Mouse (Mus musculus) myocyte (in vitro differentiated cells): ENCODE data around the gene Plxnb1.

Source experiments
- CEBPB ChIP-seq: IDR thresholded peaks from 2 replicates; pipeline ENCODE4 v1.6.1; 2011; ENCODE audit warnings: mild to moderate bottlenecking, moderate library complexity; ENCODE audit not compliant: poor library complexity, insufficient read depth, severe bottlenecking
- E2F4 ChIP-seq: IDR thresholded peaks from one replicate; pipeline ENCODE4 v1.6.1; 2011; ENCODE audit warnings: mild to moderate bottlenecking, control low read depth, moderate library complexity; ENCODE audit not compliant: insufficient read depth
- MAX ChIP-seq: IDR thresholded peaks from one replicate; pipeline ENCODE4 v1.6.1; 2011; ENCODE audit warnings: low read depth, mild to moderate bottlenecking, control low read depth
- MYOD1 ChIP-seq, 3 experiments: IDR thresholded peaks; one replicate each; pipeline ENCODE4 v1.6.1; 2011; ENCODE audit warnings: control low read depth in 2 of 3, low read depth in 2 of 3, mild to moderate bottlenecking in 2 of 3, moderate library complexity in 1 of 3; ENCODE audit not compliant: insufficient read length in 2 of 3, control insufficient read depth in 1 of 3
- MYOG ChIP-seq, 3 experiments: IDR thresholded peaks; one replicate each; pipeline ENCODE4 v1.6.1; 2011; ENCODE audit warnings: control low read depth in 2 of 3, low read depth in 2 of 3, mild to moderate bottlenecking in 2 of 3; ENCODE audit not compliant: insufficient read length in 2 of 3, control insufficient read depth in 1 of 3, insufficient read depth in 1 of 3
- POLR2A ChIP-seq: IDR thresholded peaks from one replicate; pipeline ENCODE4 v1.6.1; 2011; ENCODE audit warnings: low read depth, mild to moderate bottlenecking, control low read depth, moderate library complexity; ENCODE audit not compliant: insufficient read length
- POLR2AphosphoS2 ChIP-seq: IDR thresholded peaks from one replicate; pipeline ENCODE4 v1.6.1; 2011; ENCODE audit warnings: low read depth, control low read depth; ENCODE audit not compliant: insufficient read length
- REST ChIP-seq: IDR thresholded peaks from one replicate; pipeline ENCODE4 v1.6.1; 2011; ENCODE audit warnings: mild to moderate bottlenecking, control low read depth, moderate library complexity; ENCODE audit not compliant: insufficient read depth, insufficient read length
- SRF ChIP-seq: IDR thresholded peaks from one replicate; pipeline ENCODE4 v1.6.1; 2011; ENCODE audit warnings: low read depth; ENCODE audit not compliant: control insufficient read depth, insufficient read length
- TCF12 ChIP-seq: IDR thresholded peaks from one replicate; pipeline ENCODE4 v1.6.1; 2011; ENCODE audit warnings: mild to moderate bottlenecking, control low read depth; ENCODE audit not compliant: poor library complexity, insufficient read depth, severe bottlenecking
- TCF3 ChIP-seq: IDR thresholded peaks from one replicate; pipeline ENCODE4 v1.6.1; 2011; ENCODE audit warnings: low read depth, control low read depth; ENCODE audit not compliant: insufficient read length
- USF1 ChIP-seq: IDR thresholded peaks from one replicate; pipeline ENCODE4 v1.6.1; 2011; ENCODE audit warnings: low read depth, mild to moderate bottlenecking, control low read depth, moderate library complexity

DNA sequence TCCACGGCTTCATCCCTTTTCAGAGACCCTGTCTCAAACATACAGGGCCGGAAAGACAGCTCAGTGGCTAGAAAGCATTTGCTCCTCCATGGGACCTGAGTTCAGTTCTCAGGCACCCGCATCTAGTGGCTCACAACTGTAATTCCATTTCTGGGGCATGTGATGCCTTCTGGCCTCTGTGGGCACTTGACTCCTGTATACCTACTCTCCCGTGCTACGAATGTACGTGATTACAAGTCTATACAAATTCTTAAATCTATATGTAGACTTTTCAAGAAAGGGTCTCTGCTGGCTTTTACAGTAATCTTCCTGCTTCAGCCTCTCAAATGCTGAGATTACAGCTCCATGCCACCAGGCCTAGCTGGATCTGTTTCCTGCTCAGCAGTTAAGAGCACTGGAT, 25.8 kb downstream of the Plxnb1 start:
- no peak for TF ChIP-seq POLR2A
- TF ChIP-seq E2F4: no peak
- TF ChIP-seq CEBPB: no peak
- no peak for TF ChIP-seq POLR2AphosphoS2
- no peak for TF ChIP-seq MAX
- TF ChIP-seq TCF12: no peak
- TF ChIP-seq USF1: no peak
- TF ChIP-seq TCF3: no peak
- no peak for TF ChIP-seq MYOG (IDR thresholded peaks at IDR 0.05; ENCODE audit: control insufficient read depth in 1 of 3, insufficient read depth in 1 of 3, insufficient read length in 2 of 3, low read depth in 2 of 3)
- TF ChIP-seq MYOD1 (IDR thresholded peaks at IDR 0.05; ENCODE audit: control insufficient read depth in 1 of 3, insufficient read length in 2 of 3, low read depth in 2 of 3): no peak
- no peak for TF ChIP-seq REST
- no peak for TF ChIP-seq SRF
